Mouse (Mus musculus) urinary bladder, postnatal 10 days (tissue): Measurements from ENCODE around the gene Rab11fip4.

Experiments used
- DNase-seq: peaks from one replicate; pipeline ENCODE4 v3.0.0; 2022; ENCODE audit warnings: low spot score

The Rab11fip4 gene

GRCm38 (mm10) chr11:79614880-79615279 lies 23.9 kb downstream of the Rab11fip4 start:
- DNase-seq: no peak

- DNase-seq: no peak
Observed at GRCm38 (mm10) chr11:79615871-79616270, 24.9 kb downstream of the Rab11fip4 start.

DNA sequence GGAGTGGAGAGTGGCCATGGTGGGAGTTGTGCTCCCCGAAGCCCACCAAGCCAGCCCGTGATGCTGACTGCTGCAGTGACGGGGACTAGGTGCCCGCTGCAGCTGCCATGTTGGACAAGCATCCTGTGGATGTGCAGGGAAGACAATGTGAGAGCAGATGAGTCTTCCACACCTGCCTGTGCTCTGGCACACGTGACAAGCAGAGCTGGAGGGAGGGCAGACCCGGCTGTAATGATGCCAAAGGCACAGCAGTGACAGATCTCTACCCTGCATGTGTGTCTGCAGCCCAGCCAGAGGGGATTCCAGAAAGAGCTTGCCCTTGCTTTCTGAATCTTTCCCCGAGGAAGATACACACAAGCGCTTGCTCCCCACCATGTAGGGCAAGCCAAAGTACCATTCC lies 27.0 kb downstream of the Rab11fip4 start:
- DNase-seq: no peak

GRCm38 (mm10) chr11:79623029-79623428 lies 32.0 kb downstream of the Rab11fip4 start:
- no peak for DNase-seq

DNA sequence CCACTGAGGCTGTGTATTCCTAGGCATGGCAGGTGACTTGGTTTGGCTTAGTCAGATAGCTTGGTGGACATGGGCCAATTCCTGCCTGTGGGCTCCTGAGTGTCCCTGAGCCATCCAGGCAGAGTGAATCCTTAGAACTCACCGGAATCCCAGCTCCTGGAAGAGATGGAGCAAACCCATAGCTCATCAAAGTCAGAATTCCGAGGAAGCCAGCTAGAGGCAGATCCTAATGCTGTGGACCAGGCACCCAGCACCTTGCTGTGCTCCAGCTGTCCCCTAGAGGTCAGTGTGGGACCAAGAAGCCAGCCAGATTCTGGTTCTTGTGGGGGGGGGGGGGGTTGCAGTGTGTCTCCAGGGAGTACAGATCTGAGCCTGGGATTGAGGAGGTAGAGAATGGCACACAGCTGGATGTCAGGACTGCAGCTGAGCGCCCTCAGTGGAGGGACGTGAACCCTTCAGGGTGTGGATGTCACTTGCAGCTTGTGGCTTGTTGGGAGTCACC lies 33.8 kb downstream of the Rab11fip4 start:
- DNase-seq: no peak

- no peak for DNase-seq
Observed at GRCm38 (mm10) chr11:79628716-79629115, 37.7 kb downstream of the Rab11fip4 start.

GRCm38 (mm10) chr11:79629752-79630374 lies 38.9 kb downstream of the Rab11fip4 start:
- no peak for DNase-seq

DNA sequence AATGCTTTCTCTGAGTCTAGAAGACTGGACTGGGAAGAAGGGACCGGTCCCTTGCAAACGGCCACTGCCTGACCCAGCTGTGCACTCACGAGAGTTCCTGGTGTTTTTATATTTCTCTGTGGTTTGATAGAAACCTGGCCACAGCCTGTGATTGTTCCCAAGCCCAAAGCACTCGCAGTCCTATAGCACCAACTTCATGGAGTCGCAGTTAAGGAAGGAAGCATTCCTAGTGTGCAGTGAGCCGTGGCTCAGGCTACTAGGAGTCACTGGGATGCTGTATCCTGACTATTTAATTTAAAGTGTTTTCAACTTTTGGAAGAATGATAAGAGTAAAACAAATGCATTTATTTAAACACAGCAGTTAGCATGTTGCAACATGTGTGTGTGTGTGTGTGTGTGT lies 39.5 kb downstream of the Rab11fip4 start:
- no peak for DNase-seq

DNA sequence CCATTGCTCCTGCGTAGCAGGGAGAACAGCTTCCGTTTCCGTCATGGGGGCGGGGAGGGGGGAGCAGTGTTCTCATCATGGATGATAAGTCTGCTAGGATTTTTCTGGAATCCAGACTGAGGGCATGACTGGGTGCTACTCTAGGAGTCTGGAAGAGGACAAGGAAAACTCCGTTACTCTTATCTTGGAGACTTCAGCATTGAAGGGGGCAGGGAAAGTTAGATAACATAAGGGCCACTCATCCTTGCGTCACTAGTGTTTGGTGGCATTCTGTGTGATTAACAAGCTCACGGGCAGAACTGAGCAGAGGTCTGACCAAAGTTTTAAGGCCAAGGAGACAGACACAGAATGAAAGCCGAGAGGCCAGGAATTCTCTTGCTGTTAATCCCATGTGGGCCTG lies 42.4 kb downstream of the Rab11fip4 start:
- no peak for DNase-seq

DNA sequence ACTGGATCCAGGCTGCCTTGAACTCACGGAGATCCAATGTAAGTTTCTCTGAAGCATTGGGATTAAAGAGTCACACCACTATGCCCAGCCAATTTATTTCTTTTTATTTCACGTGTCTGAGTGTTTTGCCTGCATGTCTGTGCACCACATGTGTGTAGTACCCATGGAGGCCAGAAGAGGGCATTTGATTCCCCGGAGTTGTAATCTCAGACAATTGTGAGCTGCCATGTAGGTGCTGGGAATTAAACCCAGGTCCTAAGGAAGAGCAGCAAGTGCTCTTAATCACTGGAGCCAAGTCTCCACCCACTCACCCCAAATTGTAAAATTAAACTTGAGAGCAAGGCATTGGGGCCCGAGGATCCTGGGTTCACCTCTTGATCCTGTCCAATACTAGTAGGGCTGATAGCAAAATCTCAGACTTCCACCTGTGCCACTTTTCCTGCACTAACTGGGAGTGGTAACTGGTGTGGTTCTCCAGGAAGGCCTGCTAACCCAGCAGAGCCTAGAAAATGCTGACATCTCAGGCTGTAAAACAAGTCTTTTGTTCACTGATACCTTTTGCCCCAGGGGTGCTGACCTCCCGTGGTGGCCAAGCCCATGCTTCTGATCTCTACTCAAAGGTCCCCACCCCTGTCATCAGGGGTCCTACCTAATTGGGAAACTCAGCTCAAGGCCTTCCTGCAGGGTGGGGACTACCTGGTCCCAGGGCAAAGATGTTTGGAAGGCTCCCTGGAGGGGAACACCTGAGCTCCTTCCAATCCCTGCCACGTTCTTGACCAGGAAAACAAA lies 44.8 kb downstream of the Rab11fip4 start:
- no peak for DNase-seq

DNA sequence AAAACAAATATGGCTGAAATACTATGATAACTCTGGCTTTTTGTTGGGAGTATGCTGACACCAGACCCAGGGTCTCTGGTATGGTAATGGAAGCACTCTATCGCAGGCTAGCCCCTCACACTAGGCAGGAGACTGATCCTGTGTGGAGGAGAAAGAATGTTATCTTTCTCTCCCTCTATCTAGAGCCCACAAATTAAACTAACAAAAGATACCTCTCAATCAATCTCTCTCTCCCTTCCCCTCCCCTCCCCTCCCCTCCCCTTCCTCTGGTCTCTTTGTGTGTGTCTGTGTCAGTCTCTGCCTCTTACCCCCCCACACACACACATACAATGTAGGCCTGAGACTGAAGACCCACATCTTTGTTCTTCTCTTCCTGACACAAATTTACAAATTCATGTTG lies 45.5 kb downstream of the Rab11fip4 start:
- no peak for DNase-seq

GRCm38 (mm10) chr11:79638691-79639090 lies 47.7 kb downstream of the Rab11fip4 start:
- no peak for DNase-seq

DNA sequence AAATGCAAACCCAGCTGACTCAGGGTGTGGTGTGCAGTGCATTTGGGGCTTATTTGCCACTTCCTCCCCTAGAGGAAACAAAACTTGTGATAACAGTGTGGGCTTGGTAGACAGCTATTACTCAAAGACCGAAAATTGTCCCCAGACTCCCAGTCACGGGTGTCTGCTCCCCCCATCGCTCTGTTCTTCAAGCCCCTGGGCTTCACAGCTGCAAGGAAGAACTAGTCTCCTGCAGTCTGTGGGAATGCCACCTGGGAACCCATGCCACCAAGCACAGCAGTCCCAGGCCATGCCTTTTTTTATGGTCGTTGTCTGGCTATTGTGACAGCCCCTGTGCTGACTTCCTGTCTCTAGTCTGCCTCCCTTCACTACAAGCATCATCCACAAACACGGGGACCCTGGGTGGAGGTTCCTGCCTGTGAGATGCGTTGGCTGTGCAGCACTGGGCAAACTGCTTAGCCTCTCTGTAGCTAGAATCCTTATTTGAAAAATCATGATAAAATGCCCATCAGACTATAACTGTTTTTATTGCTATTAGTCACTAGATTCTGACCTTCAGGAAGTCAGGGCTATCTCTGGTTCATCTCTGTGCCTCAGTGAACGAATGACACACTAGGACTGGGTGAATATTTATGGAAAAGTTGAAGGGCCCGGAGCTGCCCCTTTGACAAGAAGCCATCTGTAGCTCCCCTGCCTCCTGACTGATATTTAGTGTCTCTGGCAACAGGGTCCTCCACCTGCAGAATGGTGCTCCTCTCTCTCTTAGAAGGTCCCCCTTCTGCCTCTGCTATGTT lies 50.1 kb downstream of the Rab11fip4 start:
- DNase-seq: no peak

GRCm38 (mm10) chr11:79643730-79644129 lies 52.7 kb downstream of the Rab11fip4 start:
- DNase-seq: no peak

DNA sequence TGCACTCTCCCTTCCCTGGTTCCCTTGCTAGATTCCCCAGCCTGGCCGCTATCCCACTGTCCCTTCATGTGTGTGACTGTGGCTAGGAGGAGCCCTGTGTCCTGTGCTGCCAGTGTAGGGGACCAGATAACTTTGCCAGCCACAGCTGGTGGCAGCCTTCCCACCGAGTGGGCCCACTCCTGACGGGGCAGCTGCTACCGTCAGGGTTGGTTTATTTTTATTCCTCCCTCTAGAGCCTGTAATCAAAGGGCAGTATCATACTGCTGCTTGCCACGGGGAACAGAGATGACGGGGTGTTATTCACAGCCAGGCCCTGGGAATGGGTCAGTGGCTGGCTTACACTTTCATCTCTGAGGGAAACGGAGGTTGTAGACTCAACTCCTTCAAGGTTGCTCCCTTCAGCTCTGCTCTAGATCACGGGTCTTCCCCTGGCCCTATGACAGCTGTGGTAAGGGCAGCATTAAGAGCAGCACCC lies 53.7 kb downstream of the Rab11fip4 start:
- DNase-seq: no peak

- DNase-seq: no peak
Observed at GRCm38 (mm10) chr11:79646026-79646425, 55.0 kb downstream of the Rab11fip4 start.

- DNase-seq: no peak
Observed at GRCm38 (mm10) chr11:79646467-79647070, 55.6 kb downstream of the Rab11fip4 start.

GRCm38 (mm10) chr11:79647071-79647501 lies 56.1 kb downstream of the Rab11fip4 start:
- DNase-seq: no peak

- DNase-seq: no peak
Observed at GRCm38 (mm10) chr11:79650359-79650835, 59.4 kb downstream of the Rab11fip4 start.

DNA sequence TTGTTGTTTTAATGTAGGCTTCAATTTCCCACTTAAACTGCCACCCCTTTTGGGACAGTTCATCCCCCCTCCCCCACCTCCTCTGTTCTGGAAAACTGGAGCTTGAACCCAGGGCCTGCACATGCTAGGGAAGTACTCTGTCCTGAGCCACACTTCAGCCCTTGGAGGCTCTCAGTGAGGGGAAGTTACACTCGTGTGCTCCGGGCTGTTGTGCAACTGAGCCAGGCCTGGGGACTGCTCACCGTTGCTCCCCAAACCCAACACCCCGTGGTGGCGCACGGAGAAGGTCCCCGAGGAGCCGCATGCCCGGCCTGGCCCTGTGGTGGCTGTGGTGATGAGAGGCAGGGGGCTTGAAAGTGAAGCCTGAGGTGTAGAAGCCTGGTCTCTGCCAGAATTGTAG lies 61.2 kb downstream of the Rab11fip4 start:
- no peak for DNase-seq

GRCm38 (mm10) chr11:79652921-79653575 lies 62.0 kb downstream of the Rab11fip4 start:
- DNase-seq: no peak
